Mouse (Mus musculus) thymus, postnatal 0 days (tissue): ENCODE results near the gene Plekhh2. TPM values are rescaled to one million over a fixed set of nuclear protein-coding genes. Genes with fewer than 3 reads are reported as not detected.
A peak's percentile ranks its signal among the peaks of the same experiment; 100 is the strongest.

ENCODE experiments used
- DNase-seq: peaks from one replicate; pipeline ENCODE4 v3.0.0-alpha.2; 2015; ENCODE audit warnings: low spot score
- polyA plus RNA-seq: library from polyadenylated mRNA; unstranded; fragments of >200 nt; fragmentation: Nextera tagmentation; extraction: Ambion mirVana; gene quantifications from 2 replicates; pipeline ENCODE4 v1.2.1, GENCODE M21; 2015

Gene Plekhh2
- polyA plus RNA-seq, 1 experiment from 2014 or later = 0.33 TPM

GRCm38 (mm10) chr17:84603709-84604420 lies 92.2 kb downstream of the Plekhh2 start:
- DNase-seq = no peak

- DNase-seq = no peak
Measured at GRCm38 (mm10) chr17:84606976-84607375, 95.3 kb downstream of the Plekhh2 start.

GRCm38 (mm10) chr17:84607617-84608016 lies 95.9 kb downstream of the Plekhh2 start:
- DNase-seq = no peak

- DNase-seq = no peak
Measured at GRCm38 (mm10) chr17:84608606-84609005, 96.9 kb downstream of the Plekhh2 start.

GRCm38 (mm10) chr17:84611500-84611899 lies 99.8 kb downstream of the Plekhh2 start:
- no peak for DNase-seq

- DNase-seq = no peak
Measured at GRCm38 (mm10) chr17:84611971-84612370, 100.3 kb downstream of the Plekhh2 start.

- DNase-seq = no peak
Measured at GRCm38 (mm10) chr17:84615811-84616210, 104.1 kb downstream of the Plekhh2 start.

GRCm38 (mm10) chr17:84616526-84617074 lies 104.9 kb downstream of the Plekhh2 start:
- no peak for DNase-seq

- DNase-seq = no peak
Measured at GRCm38 (mm10) chr17:84617953-84618352, 106.3 kb downstream of the Plekhh2 start.

GRCm38 (mm10) chr17:84619112-84619511 lies 107.4 kb downstream of the Plekhh2 start:
- DNase-seq = no peak

GRCm38 (mm10) chr17:84620076-84620475 lies 108.4 kb downstream of the Plekhh2 start:
- DNase-seq = no peak

GRCm38 (mm10) chr17:84620610-84621009 lies 108.9 kb downstream of the Plekhh2 start:
- no peak for DNase-seq

GRCm38 (mm10) chr17:84621209-84621608 lies 109.5 kb downstream of the Plekhh2 start:
- no peak for DNase-seq

- DNase-seq = peak; percentile 27
Measured at GRCm38 (mm10) chr17:84622028-84622427, 110.3 kb downstream of the Plekhh2 start.

- DNase-seq = no peak
Measured at GRCm38 (mm10) chr17:84622873-84623272, 111.2 kb downstream of the Plekhh2 start.

- DNase-seq = peak; percentile 94
Measured at GRCm38 (mm10) chr17:84626276-84626856, 114.7 kb downstream of the Plekhh2 start, which contains the start of gene Dync2li1. Gene Dync2li1, plus strand, starts transcription at chr17:84626496.

GRCm38 (mm10) chr17:84626857-84627305 lies 115.2 kb downstream of the Plekhh2 start:
- no peak for DNase-seq

- DNase-seq = no peak
Measured at GRCm38 (mm10) chr17:84627721-84628120, 116.0 kb downstream of the Plekhh2 start.

GRCm38 (mm10) chr17:84628611-84629010 lies 116.9 kb downstream of the Plekhh2 start:
- DNase-seq = no peak

GRCm38 (mm10) chr17:84631836-84632235 lies 120.1 kb downstream of the Plekhh2 start:
- DNase-seq = peak; percentile 17

GRCm38 (mm10) chr17:84633443-84633842 lies 121.7 kb downstream of the Plekhh2 start:
- peak; percentile 75 for DNase-seq

- DNase-seq = no peak
Measured at GRCm38 (mm10) chr17:84636328-84636727, 124.6 kb downstream of the Plekhh2 start.

- no peak for DNase-seq
Measured at GRCm38 (mm10) chr17:84637971-84638370, 126.3 kb downstream of the Plekhh2 start.
